Mouse (Mus musculus) large intestine, adult 2 months (tissue): ENCODE results near the gene Vmn2r30. TPM values are rescaled to one million over a fixed set of nuclear protein-coding genes. Genes with fewer than 3 reads are reported as not detected.
"Not testable (repeated sequence)": the region's sequence is repeated elsewhere in the genome, so short reads cannot be mapped to it uniquely, and the experiment has no call there.

Experiments
- DNase-seq: peaks from one replicate; pipeline ENCODE4 v3.0.0-alpha.2; 2012; ENCODE audit warnings: low read depth, low spot score
- WGBS: fragments of 180-500 bp; shearing (Covaris S2); methylation state at CpG from one replicate; pipeline ENCODE4 v1.1.7; 2018; 5-methylcytosine and 5-hydroxymethylcytosine counted together
- polyA plus RNA-seq: library from polyadenylated mRNA; depleted of rRNA; stranded (reverse); fragments of >200 nt; gene quantifications from 2 replicates; pipeline ENCODE4 v1.2.3, GENCODE M21; 2012; rRNA removed

Vmn2r30 gene
- polyA plus RNA-seq, result not detected in 2 replicates

GRCm38 (mm10) chr7:7337509-7337908 is at the start of gene Vmn2r30:
TSS of gene Vmn2r30 (minus strand) at chr7:7337609.
- 60% methylated on average over 1 of the region's 1 CpGs for WGBS
- not testable (repeated sequence) for DNase-seq

- WGBS, result 58% methylated on average over 12 of the region's 12 CpGs
- DNase-seq, result not testable (repeated sequence)
Observed at GRCm38 (mm10) chr7:7374431-7374830, 37.0 kb upstream of the Vmn2r30 start, which contains the start of gene Gm45783. TSS of gene Gm45783 (minus strand) at chr7:7374573.

- DNase-seq, result no peak
Observed at GRCm38 (mm10) chr7:7295595-7295994, 41.8 kb downstream of the Vmn2r30 start.

GRCm38 (mm10) chr7:7281383-7281782 is 56.0 kb downstream of the Vmn2r30 start:
- 42% methylated on average over 1 of the region's 1 CpGs for WGBS
- DNase-seq, result no peak

More at GRCm38 (mm10) chr7:7295595-7295994, 41.8 kb downstream of the Vmn2r30 start:
- WGBS, result 76% methylated on average over 16 of the region's 16 CpGs

- not testable (repeated sequence) for DNase-seq
- 35% methylated on average over 45 of the region's 45 CpGs for WGBS
Observed at GRCm38 (mm10) chr7:7277966-7278567, 59.3 kb downstream of the Vmn2r30 start, which contains the start of gene Gm45844. TSS of gene Gm45844 (minus strand) at chr7:7278289.

GRCm38 (mm10) chr7:7277556-7277955 is 59.9 kb downstream of the Vmn2r30 start:
- 45% methylated on average over 24 of the region's 24 CpGs for WGBS
- not testable (repeated sequence) for DNase-seq

Other genes with a start within 250 kb of the Vmn2r30 start
- gene Zfp954, start 216.1 kb downstream of the Vmn2r30 start, polyA plus RNA-seq, result 11.9 and 14.2 TPM in 2 replicates
- 0.30 and 0.55 TPM in 2 replicates for gene Zfp773, start 200.9 kb downstream of the Vmn2r30 start, polyA plus RNA-seq
- gene Zfp418, start 166.3 kb downstream of the Vmn2r30 start, polyA plus RNA-seq, result 0.57 and 0.78 TPM in 2 replicates
- gene Zfp772, start 127.6 kb downstream of the Vmn2r30 start, polyA plus RNA-seq, result 0.94 and 1.1 TPM in 2 replicates
- gene Vmn2r29, start 90.3 kb downstream of the Vmn2r30 start, polyA plus RNA-seq, result 0.04 TPM in 1 of 2 replicates, not detected in the other
- 0.16 and 0.18 TPM in 2 replicates for gene Gm45844, start 59.3 kb downstream of the Vmn2r30 start, polyA plus RNA-seq
- 15.9 and 22.1 TPM in 2 replicates for gene Clcn4, start 36.8 kb downstream of the Vmn2r30 start, polyA plus RNA-seq
- gene Gm45783, start 37.0 kb upstream of the Vmn2r30 start, polyA plus RNA-seq, result not detected in 2 replicates
- not detected in 2 replicates for gene Vmn2r31, start 62.1 kb upstream of the Vmn2r30 start, polyA plus RNA-seq
- gene Vmn2r32, start 142.4 kb upstream of the Vmn2r30 start, polyA plus RNA-seq, result not detected in 2 replicates
- not detected in 2 replicates for gene Vmn2r33, start 229.2 kb upstream of the Vmn2r30 start, polyA plus RNA-seq